Mouse (Mus musculus): ENCODE results near the gene Tbx2.

DNA sequence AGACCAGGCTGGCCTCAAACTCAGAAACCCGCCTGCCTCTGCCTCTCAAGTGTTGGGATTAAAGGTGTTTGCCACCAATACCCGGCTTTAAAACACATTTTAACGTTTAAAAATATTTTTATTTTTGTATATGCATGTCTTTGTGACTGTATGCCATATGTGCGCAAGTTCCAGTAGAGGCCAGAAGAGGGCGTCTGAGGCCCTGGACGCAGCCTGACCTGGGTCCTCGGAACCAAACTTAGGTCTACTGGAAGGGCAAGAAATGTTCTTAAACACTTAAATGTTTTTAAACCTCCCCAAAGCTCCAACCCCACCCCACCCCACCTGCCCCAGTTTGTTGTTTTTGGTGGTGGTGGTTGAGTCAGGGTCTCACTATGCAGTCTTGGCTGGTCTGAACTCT, 32.0 kb downstream of the Tbx2 start:
- TF ChIP-seq EP300 (IDR thresholded peaks at IDR 0.05; ENCODE audit: insufficient read depth, low read depth, low read length), result no peak
- TF ChIP-seq CTCF (IDR thresholded peaks at IDR 0.05; ENCODE audit: low read depth, low read length), result peak; percentile 81
